Mouse (Mus musculus) gastrocnemius, postnatal 4 days (tissue): Measurements from ENCODE around the gene Nusap1. TPM values are rescaled to one million over a fixed set of nuclear protein-coding genes. Genes with fewer than 3 reads are reported as not detected.
"Not testable (repeated sequence)": the region's sequence is repeated elsewhere in the genome, so short reads cannot be mapped to it uniquely, and the experiment has no call there.

Experiments
- DNase-seq, 2 experiments: peaks; one replicate each; pipeline ENCODE4 v3.0.0; 2021 to 2022; ENCODE audit warnings: low spot score in 2 of 2, mixed read lengths in 2 of 2
- total RNA-seq, 2 experiments: library from RNA; stranded (reverse); gene quantifications; 2 replicates each; pipeline ENCODE4 v1.2.3; 2021

The Nusap1 gene
- total RNA-seq, 2 experiments from 2014 or later = 14.8 to 17.1 TPM

GRCm38 (mm10) chr2:119641214-119641912 is 23.3 kb downstream of the Nusap1 start:
- DNase-seq = no peak

- no peak for DNase-seq
These were observed 26.2 kb downstream of the Nusap1 start for GRCm38 (mm10) chr2:119644254-119644653.

- DNase-seq = peak; percentile 43 to 74
These were observed 44.4 kb downstream of the Nusap1 start, which contains the start of gene Ndufaf1 for GRCm38 (mm10) chr2:119662220-119663182. TSS of gene Ndufaf1 (minus strand) at chr2:119662827.

GRCm38 (mm10) chr2:119665744-119666143 is 47.6 kb downstream of the Nusap1 start:
- DNase-seq = not testable (repeated sequence)

DNA sequence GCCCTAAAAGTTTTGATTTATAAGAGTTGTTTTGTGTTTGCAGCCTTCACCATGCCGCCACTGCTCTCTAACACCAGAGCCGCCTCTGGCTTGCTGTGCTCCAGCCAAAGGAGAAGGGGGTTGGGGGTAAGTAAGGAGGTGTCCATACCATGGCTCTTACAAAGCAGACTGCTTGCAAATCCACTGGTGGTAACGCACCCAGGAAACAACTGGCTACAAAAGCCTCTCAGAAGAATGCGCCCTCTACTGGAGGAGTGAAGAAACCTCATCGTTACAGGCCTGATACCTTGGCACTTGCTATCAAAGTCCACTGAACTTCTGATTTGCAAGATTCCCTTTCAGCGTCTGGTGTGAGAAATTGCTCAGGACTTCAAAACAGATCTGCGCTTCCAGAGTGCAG is 50.9 kb downstream of the Nusap1 start:
- DNase-seq = no peak

- peak; percentile 99 to 100 for DNase-seq
These were observed 56.6 kb downstream of the Nusap1 start, which contains the start of gene Rtf1 for GRCm38 (mm10) chr2:119674525-119675214. TSS of gene Rtf1 (plus strand) at chr2:119675068.

DNA sequence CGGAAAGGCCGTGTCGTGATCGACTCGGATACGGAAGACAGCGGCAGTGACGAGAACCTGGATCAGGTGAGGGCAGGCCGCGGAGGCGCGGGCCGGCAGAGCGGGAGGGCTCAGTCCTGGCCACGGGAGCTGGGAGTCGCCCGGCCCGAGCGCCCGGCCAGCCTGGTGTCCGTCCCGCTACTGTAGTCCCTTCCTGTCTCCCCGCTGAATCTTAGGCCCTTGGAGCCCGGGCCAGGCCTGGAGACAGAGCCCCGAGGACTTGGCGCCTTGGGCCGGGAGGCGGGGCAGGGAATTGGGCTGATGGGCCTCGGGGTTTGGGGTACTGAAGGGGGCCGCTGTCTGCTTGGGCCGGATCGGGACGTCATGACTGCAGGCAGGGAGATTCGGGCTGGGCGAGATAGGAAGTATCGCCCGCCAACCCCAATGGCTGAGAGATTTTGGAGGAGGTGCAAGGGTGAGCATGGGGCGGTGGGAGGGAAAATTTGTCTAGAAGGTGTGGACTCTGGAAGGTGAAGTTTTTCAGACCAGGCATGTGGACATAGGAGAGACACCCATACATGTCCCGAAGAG is 57.2 kb downstream of the Nusap1 start:
- peak; percentile 38 to 64 for DNase-seq

- DNase-seq = no peak
These were observed 57.7 kb downstream of the Nusap1 start for GRCm38 (mm10) chr2:119675831-119676230.

GRCm38 (mm10) chr2:119683706-119684105 is 65.6 kb downstream of the Nusap1 start:
- no peak for DNase-seq

- DNase-seq = no peak
These were observed 74.1 kb downstream of the Nusap1 start for GRCm38 (mm10) chr2:119692003-119692701.

DNA sequence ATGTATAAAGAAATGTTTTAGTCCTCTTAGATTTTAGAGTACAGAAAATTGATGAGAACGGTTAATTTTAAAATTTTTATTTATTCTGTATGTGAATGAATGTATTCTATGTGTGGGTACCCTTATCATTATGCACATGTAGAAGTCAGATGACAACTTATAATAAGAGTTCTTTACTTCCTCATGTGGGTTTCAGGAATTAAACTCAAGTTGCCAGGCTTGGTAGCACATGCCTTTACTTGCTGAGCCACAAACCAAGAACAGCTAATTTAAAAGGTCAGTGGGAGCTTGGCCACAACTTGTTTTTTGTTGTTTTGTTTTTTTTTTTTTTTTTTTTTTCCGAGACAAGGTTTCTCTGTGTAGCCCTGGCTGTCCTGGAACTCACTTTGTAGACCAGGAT is 76.7 kb downstream of the Nusap1 start:
- DNase-seq = no peak

DNA sequence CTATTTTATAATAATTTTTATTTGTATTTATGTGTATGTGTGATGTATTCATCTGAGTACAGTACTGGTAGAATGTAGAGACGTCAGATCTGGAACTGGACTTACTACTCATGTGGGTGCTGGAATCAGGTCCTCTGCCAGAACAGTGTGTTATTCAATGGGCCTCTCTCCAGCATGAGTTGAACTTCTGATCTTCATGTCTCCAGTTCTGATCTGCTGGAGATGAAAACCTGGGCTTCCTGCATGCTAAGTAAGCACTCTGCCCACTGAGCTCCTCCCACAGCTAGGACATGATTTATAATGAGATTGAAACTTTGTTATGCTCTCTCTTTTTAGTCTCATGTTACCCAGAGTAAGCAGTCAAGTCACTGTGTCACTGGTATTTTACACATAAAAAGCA is 78.0 kb downstream of the Nusap1 start:
- no peak for DNase-seq

GRCm38 (mm10) chr2:119698472-119698871 is 80.4 kb downstream of the Nusap1 start:
- no peak for DNase-seq

GRCm38 (mm10) chr2:119699962-119700361 is 81.9 kb downstream of the Nusap1 start:
- DNase-seq = no peak

Other genes starting within 250 kb of the Nusap1 start
- 10 to 100 TPM; 18.0 TPM for gene Ino80, start 140.6 kb upstream of the Nusap1 start, total RNA-seq
- gene Exd1, start 70.7 kb upstream of the Nusap1 start, total RNA-seq = under 1 TPM; 0.05 to 0.15 TPM
- 10 to 100 TPM; 58.5 to 64.0 TPM for gene Chp1, start 70.6 kb upstream of the Nusap1 start, total RNA-seq
- 1 to 10 TPM; 5.0 to 5.7 TPM for gene Oip5, start 171 bp downstream of the Nusap1 start, total RNA-seq
- 10 to 100 TPM; 31.2 to 32.4 TPM for gene Ndufaf1, start 44.5 kb downstream of the Nusap1 start, total RNA-seq
- gene Rtf1, start 56.8 kb downstream of the Nusap1 start, total RNA-seq = 10 to 100 TPM; 32.3 to 38.3 TPM
- under 1 TPM; 0.29 to 0.34 TPM for gene Itpka, start 124.0 kb downstream of the Nusap1 start, total RNA-seq
- not detected for gene Ltk, start 142.1 kb downstream of the Nusap1 start, total RNA-seq
- 10 to 100 TPM; 18.3 to 19.9 TPM for gene Rpap1, start 169.2 kb downstream of the Nusap1 start, total RNA-seq
- gene Tyro3, start 179.4 kb downstream of the Nusap1 start, total RNA-seq = 1 to 10 TPM; 8.8 to 9.7 TPM